ENCODE assay signal across 22 mouse cellular contexts in the genomic region with DNA sequence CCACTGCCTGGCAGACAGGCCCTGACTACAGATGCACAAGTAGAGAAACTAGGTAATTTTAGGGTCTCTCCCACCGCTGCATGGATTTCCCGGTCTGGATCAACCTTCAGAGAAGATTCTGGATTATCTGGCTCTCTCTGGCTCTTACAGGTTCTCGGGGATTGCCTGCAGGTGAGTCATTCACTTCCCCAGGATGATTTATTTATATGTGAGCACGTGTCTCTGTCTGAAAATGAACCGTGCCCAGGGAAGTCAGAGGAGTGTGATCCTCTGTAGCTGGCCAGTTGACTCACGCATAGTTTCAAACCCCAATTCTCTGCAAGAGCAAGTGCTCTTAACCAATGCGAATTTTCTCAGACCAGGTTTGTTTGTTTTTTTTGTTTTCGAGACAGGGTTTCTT. TPM values are rescaled to one million over a fixed set of nuclear protein-coding genes. Genes with fewer than 3 reads are reported as not detected.
DNase-seq lines count a peak whose midpoint lies in the region; ATAC-seq and TF ChIP-seq lines count a peak whose summit lies in the region.
"Had no signal": no experiment of that assay in that cellular context is flagged by ENCODE, and none has a peak within 500 bp of the region (broad histone marks: within the 10 kb centered on the region; RNA-seq: fewer than 3 reads in every experiment).

No protein-coding gene starts in this region.

- WGBS in stomach, postnatal 0 days = 60% methylated on average over 8 of the region's 8 CpGs

- no peaks in the 10 kb centered on the region for H3K27me3 ChIP-seq in stomach, postnatal 0 days (ENCODE audit: control insufficient read depth, insufficient read depth, low read length)
- H3K27me3 ChIP-seq: forebrain, embryonic 13.5 days; heart, embryonic 12.5 days had no signal

- no peaks in the 10 kb centered on the region; the same call in 1 of the 2 replicates for H3K4me1 ChIP-seq in stomach, postnatal 0 days (replicated peaks; ENCODE audit: control insufficient read depth, insufficient read depth)

- no peak for TF ChIP-seq EP300 in stomach, postnatal 0 days (optimal IDR thresholded peaks at IDR 0.05)

- H3K4me3 ChIP-seq in stomach, postnatal 0 days (ENCODE audit: low read depth, low read length) = no peak overlapping the region
- H3K4me3 ChIP-seq: embryonic facial prominence, embryonic 10.5 days; forebrain, embryonic 13.5 days; heart, embryonic 12.5 days had no signal

- peak; percentile 76 for DNase-seq in adrenal gland, adult 2 months
- no peak for DNase-seq in adrenal gland, postnatal 36 days
- DNase-seq in urinary bladder, postnatal 14 days (ENCODE audit: low spot score) = peak; percentile 31
- no peak for DNase-seq in urinary bladder, adult 2 months (ENCODE audit: low spot score)
- peak; percentile 85 for DNase-seq in NIH3T3 (ENCODE audit: low read depth)
- no peak for DNase-seq in stomach, postnatal 0 days (ENCODE audit: low spot score)
- DNase-seq in neural tube, embryonic 10.5 days (ENCODE audit: extremely low spot score, low spot score) = no peak
- no peak for DNase-seq in testis, postnatal 14 days (ENCODE audit: low spot score)
- DNase-seq: cerebellum, adult 2 months; cerebellum, postnatal 10 days; forebrain, postnatal 0 days; gastrocnemius, postnatal 25 days had no signal

- no peak overlapping the region for H3K4me2 ChIP-seq in stomach, postnatal 0 days (replicated peaks; ENCODE audit: low read depth)
- H3K4me2 ChIP-seq: forebrain, embryonic 13.5 days; heart, embryonic 12.5 days had no signal

- ATAC-seq in stomach, postnatal 0 days (ENCODE audit: low FRiP score, low TSS enrichment) = 0 out of 2 replicates have a peak, but pooled peaks have one; percentile 36
- ATAC-seq: CD4-positive, CD25-positive, alpha-beta regulatory T cell, adult 4 months; forebrain, embryonic 13.5 days; forebrain, postnatal 0 days; hindbrain, embryonic 16.5 days; inflammation-experienced regulatory T-cells, adult 6 months; intestine, postnatal 0 days had no signal

- no peak overlapping the region for H3K9ac ChIP-seq in stomach, postnatal 0 days (ENCODE audit: low read length)
- H3K9ac ChIP-seq: forebrain, embryonic 13.5 days; forebrain, postnatal 0 days; heart, embryonic 12.5 days had no signal

- no peak for TF ChIP-seq CTCF in stomach, postnatal 0 days (IDR thresholded peaks at IDR 0.05; ENCODE audit: low read depth)

- peaks cover 6% of the 10 kb centered on the region; the same call in 1 of the 2 replicates for H3K36me3 ChIP-seq in stomach, postnatal 0 days (ENCODE audit: control insufficient read depth, insufficient read depth, low read length)

- no peaks in the 10 kb centered on the region for H3K9me3 ChIP-seq in stomach, postnatal 0 days (ENCODE audit: control insufficient read depth, low read length)
- H3K9me3 ChIP-seq: embryonic facial prominence, embryonic 10.5 days; forebrain, embryonic 13.5 days; heart, embryonic 12.5 days had no signal

- peak overlapping the region; percentile 53; the same call in 1 of the 2 replicates for H3K27ac ChIP-seq in stomach, postnatal 0 days (replicated peaks)
- H3K27ac ChIP-seq: embryonic facial prominence, embryonic 10.5 days; forebrain, embryonic 13.5 days had no signal

RNA-seq across cellular contexts. Expression of a gene that starts 3.4 kb away (rescaled TPM):
- 1,000 to 10,000 TPM in 1 of 2 experiments, 100 to 1,000 TPM in 1; 942 to 1,033 TPM for total RNA-seq in adrenal gland, adult 2 months (2021)
- 916 and 1,226 TPM in 2 replicates for polyA plus RNA-seq in adrenal gland, adult 2 months (2012; rRNA removed)
- total RNA-seq in adrenal gland, postnatal 36 days (2021) = 100 to 1,000 TPM; 958 to 992 TPM
- polyA plus RNA-seq in urinary bladder, adult 2 months (2012; rRNA removed) = 1,105 and 1,175 TPM in 2 replicates
- polyA plus RNA-seq in stomach, postnatal 0 days (2015; fragmentation: Nextera tagmentation; extraction: Ambion mirVana) = 1,477 and 1,517 TPM in 2 replicates

RNA-seq across cellular contexts. Expression of a gene that starts 3.8 kb away (rescaled TPM):
- total RNA-seq in adrenal gland, adult 2 months (2021) = 10 to 100 TPM; 45.6 to 60.6 TPM
- polyA plus RNA-seq in adrenal gland, adult 2 months (2012; rRNA removed) = 52.9 and 67.8 TPM in 2 replicates
- 10 to 100 TPM; 44.5 to 49.6 TPM for total RNA-seq in adrenal gland, postnatal 36 days (2021)
- polyA plus RNA-seq in urinary bladder, adult 2 months (2012; rRNA removed) = 64.8 and 77.0 TPM in 2 replicates
- polyA plus RNA-seq in stomach, postnatal 0 days (2015; fragmentation: Nextera tagmentation; extraction: Ambion mirVana) = 57.4 and 63.5 TPM in 2 replicates

RNA-seq across cellular contexts. Expression of a gene that starts 45.9 kb away (rescaled TPM):
- under 1 TPM in 1 of 2 experiments, not detected in 1; 0.24 TPM for total RNA-seq in adrenal gland, adult 2 months (2021)
- polyA plus RNA-seq in adrenal gland, adult 2 months (2012; rRNA removed) = 0.08 and 0.28 TPM in 2 replicates
- under 1 TPM in 1 of 2 experiments, not detected in 1; 0.20 TPM for total RNA-seq in adrenal gland, postnatal 36 days (2021)
- 0.46 and 0.65 TPM in 2 replicates for polyA plus RNA-seq in urinary bladder, adult 2 months (2012; rRNA removed)
- polyA plus RNA-seq in stomach, postnatal 0 days (2015; fragmentation: Nextera tagmentation; extraction: Ambion mirVana) = 0.12 and 0.13 TPM in 2 replicates
- total RNA-seq: granulocyte monocyte progenitor cell, adult 5-6 weeks; heart, adult 8-10 months; heart, postnatal 25 days had no signal

Comparison
In these comparisons a context has a peak if more than half of its experiments do, and no peak if none do; other contexts are left out.
1. DNase-seq: peak in adrenal gland, adult 2 months (single experiment), urinary bladder, postnatal 14 days (single experiment) and NIH3T3 (single experiment); none in adrenal gland, postnatal 36 days (0 of 2), urinary bladder, adult 2 months (single experiment), stomach, postnatal 0 days (single experiment), neural tube, embryonic 10.5 days (single experiment) and testis, postnatal 14 days (single experiment).